Mouse (Mus musculus) gastrocnemius, adult 2 months (tissue): ENCODE measurements at regions not wholly inside any gene's neighbourhood (a gene's known extent, or its start where the extent isn't known, plus 50 kb on each side); places are given as distances from the start of the nearest gene placed in this dataset.

ENCODE experiments used
- DNase-seq: peaks from one replicate; pipeline ENCODE4 v3.0.0; 2022
- H3K27ac ChIP-seq: fragments of 200-600 bp; 2 replicates; pipeline ENCODE4 v1.8.1; 2022; ENCODE audit warnings: mild to moderate bottlenecking
- H3K4me3 ChIP-seq: fragments of 200-600 bp; 2 replicates; pipeline ENCODE4 v1.8.1; 2022; ENCODE audit warnings: mild to moderate bottlenecking, moderate library complexity
- CTCF ChIP-seq: fragments of 200-600 bp; IDR thresholded peaks from 2 replicates; pipeline ENCODE4 v1.8.1; 2022; ENCODE audit warnings: antibody characterized with exemption, mild to moderate bottlenecking, moderate library complexity
- intact Hi-C: fragments of 180-260 bp; cut with DNase I; formaldehyde crosslinking; loops from one replicate; pipeline ENCODE4 v1.15.1; 2025

DNA sequence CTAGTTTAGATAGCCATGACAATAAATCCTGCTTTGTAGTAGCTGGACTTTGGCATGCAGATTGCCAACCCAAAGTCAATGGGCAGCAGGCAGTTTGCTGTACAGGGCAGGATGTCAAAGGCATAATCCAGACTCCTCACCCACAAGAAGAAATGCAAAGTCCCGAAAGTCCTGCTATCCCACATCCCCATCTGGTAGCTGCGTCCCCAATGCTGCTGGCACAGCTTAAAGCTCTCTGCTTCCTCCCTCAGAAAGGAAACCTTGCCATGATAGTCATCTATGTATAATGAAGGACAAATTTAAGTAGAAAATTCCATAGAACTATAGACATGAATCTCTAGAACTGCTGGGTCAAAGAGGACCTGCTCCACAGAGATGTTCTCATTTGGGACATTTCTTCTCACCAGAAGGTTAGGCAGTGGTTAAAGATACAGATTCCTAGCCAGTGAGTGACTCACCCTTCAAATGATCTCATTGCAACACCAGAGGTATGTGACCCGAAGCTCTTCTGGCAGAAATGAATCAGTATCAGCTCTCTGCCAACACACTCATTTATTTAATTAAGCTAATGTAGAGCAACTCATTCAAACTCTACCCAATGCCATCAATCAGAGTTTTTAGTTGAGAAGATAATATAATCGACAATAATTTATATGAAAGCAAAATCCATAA, 217.3 kb upstream of the Tusc1 start:
- Histone ChIP-seq H3K27ac (no peak overlapping the region; the same call in 1 of the 2 replicates), H3K4me3 (no peak overlapping the region)
- no peak for TF ChIP-seq CTCF
- no peak for DNase-seq
- intact Hi-C loops = no loop called here

DNA sequence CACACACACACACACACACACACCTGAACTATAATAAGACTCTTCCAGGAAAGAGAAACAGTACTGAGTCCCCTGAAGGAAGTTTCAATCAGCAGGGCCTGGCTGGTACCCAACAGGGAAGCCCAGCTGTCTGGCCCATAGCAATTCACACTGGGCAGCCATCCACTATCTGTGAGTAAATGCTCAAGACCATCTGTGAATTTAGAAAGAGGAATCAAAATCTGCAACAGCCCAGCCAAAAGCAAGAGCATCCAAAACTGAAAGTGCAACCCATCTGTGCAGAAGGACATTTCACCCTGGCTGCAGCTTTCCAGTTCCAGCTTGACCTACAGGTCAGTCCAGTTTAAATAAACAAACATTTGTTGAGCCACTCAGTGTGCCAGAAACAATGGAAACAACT, 215.8 kb upstream of the Tusc1 start:
- H3K27ac ChIP-seq = peak overlapping the region; percentile 43
- intact Hi-C loops = no loop called here
- no peak overlapping the region for H3K4me3 ChIP-seq
- DNase-seq = peak; percentile 79
- TF ChIP-seq CTCF = no peak

DNA sequence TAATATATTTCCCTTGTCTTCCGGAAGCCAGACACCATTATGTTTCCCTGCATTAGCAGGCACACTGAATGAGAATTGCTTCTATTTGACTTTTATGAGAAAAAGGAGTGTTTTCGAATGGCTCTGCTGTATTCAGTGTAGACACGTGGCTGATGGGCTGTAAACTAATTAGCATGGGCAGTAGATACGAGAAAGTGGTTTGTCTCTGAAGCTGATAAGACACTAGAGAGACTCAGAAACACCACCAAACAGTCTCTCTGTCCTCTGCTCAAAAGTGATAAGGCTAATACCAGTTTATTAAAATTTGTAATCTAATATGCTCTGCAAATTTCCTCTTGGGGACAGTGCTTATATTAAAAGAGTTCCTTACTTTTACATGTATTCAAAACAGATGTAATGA, 205.3 kb upstream of the Tusc1 start:
- intact Hi-C loops = no loop called here
- no peak for TF ChIP-seq CTCF
- Histone ChIP-seq H3K4me3 (no peak overlapping the region), H3K27ac (no peak overlapping the region)
- no peak for DNase-seq

DNA sequence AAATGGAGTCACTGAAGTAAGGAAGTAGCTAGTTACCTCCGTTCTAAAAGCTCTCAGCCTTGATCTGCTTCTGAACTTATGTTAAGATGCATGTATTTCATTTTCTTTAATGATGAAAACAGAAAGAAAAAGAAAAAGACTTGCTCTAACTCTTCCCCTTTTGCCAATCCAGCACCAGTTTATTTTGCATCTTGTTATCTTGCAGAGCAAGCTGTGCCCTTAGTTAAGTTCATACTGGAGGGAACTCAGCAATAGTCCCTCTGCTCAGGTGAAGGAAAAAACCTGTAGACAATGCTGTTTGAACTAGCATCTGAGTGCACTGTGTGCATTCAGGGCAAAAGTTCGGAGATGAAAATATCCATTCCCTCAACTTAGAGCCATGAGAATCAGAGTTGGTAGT, 192.1 kb upstream of the Tusc1 start:
- DNase-seq = no peak
- no peak overlapping the region for H3K4me3 ChIP-seq
- H3K27ac ChIP-seq = no peak overlapping the region
- TF ChIP-seq CTCF = no peak
- intact Hi-C loops = no loop called here

DNA sequence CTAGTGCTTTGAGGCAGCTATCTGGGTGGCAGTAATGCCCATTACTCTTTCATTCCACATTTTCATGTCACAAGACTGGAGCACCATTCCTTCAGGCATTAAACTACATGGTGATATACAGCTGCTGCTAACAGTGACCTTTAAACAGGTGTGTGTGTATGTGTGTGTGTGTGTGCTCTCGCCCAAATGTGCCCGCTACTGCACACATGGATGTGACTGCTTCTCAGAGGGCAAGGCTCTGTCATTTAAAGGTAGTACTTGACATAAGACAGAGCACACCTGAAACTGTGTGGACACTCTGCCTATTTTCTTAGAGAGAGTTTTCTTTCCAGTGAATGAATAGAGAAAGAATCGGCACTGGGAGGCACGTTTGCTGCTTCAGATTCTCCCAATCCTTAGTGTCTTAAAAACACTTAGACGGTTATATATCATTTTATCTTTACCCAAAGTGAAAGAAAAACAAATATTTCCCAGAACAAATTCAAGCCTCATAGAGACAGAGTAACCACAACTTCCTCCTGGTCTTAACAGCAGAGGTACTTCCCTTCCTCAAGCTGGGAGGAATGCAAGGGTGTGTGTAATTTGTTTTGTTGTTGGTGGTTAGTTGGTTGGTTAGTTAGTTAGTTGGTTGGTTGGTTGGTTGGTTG, 185.3 kb upstream of the Tusc1 start:
- H3K4me3 ChIP-seq = no peak overlapping the region
- no peak for DNase-seq
- H3K27ac ChIP-seq = no peak overlapping the region
- TF ChIP-seq CTCF = no peak
- intact Hi-C loops = no loop called here

DNA sequence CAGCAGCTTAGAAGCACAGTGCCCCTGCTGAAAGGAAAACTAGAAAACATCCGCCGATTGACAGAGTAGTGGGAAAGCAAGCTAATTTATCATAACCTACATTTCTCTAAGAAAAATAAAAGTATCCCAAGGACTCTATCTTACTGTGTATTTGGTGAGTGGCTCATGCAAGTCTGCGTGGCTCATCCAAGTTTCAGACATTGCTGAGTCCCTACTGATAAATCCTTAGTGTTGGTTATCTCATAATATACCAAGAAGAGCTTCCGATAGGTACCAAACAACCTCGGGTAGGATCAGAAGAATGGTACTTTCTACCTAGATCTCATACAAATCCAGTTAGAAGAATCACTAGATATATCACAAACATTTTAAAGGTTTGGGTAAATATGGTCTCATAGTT, 183.6 kb upstream of the Tusc1 start:
- intact Hi-C loops = no loop called here
- no peak overlapping the region for H3K27ac ChIP-seq
- no peak for TF ChIP-seq CTCF
- no peak for DNase-seq
- no peak overlapping the region for H3K4me3 ChIP-seq

DNA sequence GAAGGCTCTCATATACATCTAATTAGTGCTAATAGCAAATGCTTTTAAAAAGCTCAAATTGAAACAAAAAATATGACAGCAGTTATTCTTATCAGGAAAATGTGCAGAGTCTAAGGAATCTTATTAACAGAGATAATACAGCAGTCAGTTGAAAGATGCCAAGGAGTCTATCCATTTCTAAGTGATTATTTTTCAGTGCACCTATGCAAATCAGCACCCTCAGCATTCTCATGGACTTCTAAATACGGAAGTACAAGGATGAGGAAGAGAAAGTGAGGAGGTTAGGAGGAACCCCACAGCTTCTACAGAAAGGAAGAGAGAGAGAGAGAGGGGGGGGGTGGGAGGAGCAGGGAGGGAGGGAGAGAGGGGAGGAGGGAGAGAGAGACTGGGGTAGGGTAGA, 175.5 kb upstream of the Tusc1 start:
- intact Hi-C loops = no loop called here
- Histone ChIP-seq H3K4me3 (no peak overlapping the region), H3K27ac (no peak overlapping the region)
- no peak for DNase-seq
- no peak for TF ChIP-seq CTCF

DNA sequence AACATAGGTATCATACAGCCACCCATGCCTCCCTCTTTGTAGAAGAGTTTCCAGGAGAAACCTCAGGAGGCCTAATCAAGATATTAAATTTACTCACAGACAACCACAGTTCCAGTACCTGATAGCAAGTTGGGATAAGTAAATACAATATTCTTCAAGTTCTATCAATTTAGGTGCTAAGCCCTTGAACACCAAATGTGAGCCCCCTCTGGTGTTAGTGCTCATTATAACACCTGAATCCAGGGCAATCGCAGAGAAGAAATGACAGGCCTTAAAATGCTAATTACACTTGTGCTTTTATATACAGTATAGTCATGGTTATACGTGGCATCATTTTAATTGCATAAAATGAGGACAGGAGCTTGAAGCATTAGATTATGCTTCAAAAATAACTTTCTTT, 161.6 kb upstream of the Tusc1 start:
- intact Hi-C loops = no loop called here
- no peak for TF ChIP-seq CTCF

DNA sequence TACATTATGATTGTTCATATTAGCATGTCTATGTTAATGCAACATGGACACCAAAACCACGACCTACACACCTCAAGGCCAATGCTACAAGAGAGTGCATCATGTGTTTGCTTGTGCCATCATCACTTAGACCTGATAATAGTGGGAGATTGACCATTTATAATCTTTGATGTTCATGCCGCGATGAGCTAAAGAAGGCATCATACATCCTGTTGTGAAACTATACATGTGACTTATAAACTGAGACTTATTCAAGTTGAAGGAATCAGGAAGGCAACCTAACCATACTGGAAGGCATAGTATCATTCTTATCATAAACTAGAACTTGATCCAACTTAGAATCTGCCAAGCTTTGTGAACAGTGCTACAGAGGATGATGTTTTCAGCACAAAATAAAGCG, 159.0 kb upstream of the Tusc1 start:
- no peak for DNase-seq
- Histone ChIP-seq H3K27ac (no peak overlapping the region), H3K4me3 (no peak overlapping the region)
- no peak for TF ChIP-seq CTCF
- intact Hi-C loops = no loop called here

More for the DNA sequence above, 161.6 kb upstream of the Tusc1 start:
- H3K4me3 ChIP-seq = no peak overlapping the region
- no peak overlapping the region for H3K27ac ChIP-seq
- no peak for DNase-seq

DNA sequence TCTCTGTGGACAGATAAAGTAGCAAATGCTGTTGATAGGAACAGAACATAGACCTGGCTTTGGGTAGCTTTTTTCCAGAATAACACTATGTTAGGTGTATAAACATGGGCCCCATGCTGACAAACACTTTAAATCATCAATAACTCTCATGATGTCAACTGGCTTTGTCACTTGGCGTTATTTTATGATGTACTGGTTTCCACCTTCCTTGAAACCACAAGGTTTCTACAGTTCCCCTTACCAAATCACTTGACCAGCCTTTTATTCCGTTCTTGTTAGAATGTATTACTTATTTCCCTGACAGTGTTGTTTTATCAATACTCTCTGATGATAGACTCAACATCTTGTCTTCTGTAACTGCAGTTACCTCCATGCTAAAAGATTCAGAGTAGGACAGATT, 158.6 kb upstream of the Tusc1 start:
- Histone ChIP-seq H3K4me3 (no peak overlapping the region), H3K27ac (no peak overlapping the region)
- intact Hi-C loops = no loop called here
- DNase-seq = no peak
- TF ChIP-seq CTCF = no peak

DNA sequence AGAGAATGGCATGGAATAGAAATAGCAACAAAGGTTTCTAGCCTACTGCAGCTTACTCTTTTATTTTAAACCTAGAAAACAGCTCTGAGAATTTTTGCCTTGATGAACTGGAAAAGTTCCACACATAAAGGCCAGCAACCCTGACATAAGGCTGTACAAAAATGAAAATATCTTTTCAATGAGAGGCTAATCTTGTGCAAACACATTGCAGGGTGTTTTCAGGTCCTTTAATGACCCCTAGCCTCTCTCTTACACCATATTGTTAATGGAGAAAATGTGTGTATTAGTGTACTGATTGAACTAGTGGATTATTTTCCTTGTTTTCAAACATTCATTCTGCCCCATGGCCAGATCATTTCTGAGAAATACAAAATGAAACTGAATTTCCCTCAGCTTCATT, 158.0 kb upstream of the Tusc1 start:
- DNase-seq = no peak
- H3K4me3 ChIP-seq = no peak overlapping the region
- no peak overlapping the region for H3K27ac ChIP-seq
- TF ChIP-seq CTCF = no peak
- intact Hi-C loops = no loop called here

DNA sequence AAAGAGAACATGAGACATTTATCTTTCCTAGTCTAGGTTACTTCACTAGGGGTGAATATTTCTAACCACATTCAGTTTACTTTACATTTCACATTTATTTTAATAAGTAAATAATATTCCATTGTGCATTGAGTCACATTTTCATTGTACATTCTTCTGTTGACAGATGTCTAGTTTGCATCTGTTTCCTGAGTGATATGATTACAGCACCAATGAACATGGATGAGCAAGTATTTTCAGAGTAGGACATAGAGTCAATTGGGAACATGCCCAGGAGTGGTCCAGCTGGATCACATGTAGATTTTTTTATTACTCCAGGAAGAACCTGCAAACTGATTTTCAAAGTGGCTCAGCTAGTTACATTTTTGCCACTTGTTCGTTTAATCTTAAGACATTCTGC, 153.3 kb upstream of the Tusc1 start:
- no peak for TF ChIP-seq CTCF
- H3K27ac ChIP-seq = no peak overlapping the region
- no peak for DNase-seq
- intact Hi-C loops = no loop called here
- no peak overlapping the region for H3K4me3 ChIP-seq

DNA sequence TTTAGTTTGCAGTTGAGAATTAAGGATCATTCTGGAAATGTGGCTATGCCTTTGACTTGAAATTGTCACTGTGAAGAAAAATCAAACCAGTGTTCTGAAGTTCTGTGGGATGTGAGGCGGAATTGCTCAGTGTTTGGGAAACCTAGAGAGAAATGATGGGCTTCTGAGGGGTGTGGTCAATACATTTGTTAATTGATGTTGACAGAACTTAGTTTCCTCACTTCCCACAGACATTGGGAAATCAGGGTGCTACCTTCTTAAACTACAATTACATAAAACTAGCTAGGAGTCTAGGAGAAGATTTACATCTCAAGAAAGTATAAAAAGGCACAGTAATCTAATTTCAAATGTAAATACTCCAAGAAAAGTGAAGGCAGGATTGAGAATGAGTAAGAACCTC, 151.1 kb upstream of the Tusc1 start:
- no peak overlapping the region for H3K4me3 ChIP-seq
- H3K27ac ChIP-seq = no peak overlapping the region
- no peak for DNase-seq
- TF ChIP-seq CTCF = no peak
- intact Hi-C loops = no loop called here

DNA sequence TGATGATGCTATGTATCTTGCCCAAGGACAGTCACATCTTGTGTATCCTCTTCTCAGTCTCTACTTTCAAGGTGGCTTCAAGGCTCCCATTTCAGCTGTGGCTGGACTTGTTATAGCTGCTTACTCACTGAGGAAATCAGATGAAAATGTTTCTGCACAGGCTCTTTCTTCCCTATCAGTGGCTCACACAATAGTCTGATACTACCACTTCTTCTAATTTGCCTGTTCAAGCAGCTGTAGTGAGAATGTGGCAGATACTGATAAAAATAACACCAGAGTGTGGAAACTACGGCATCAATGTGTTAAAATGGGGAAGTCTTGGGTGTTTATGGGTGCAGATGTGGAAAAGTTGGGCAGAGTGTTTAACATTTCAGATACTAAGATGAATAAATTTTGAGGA, 145.9 kb upstream of the Tusc1 start:
- H3K4me3 ChIP-seq = no peak overlapping the region
- TF ChIP-seq CTCF = no peak
- DNase-seq = no peak
- intact Hi-C loops = no loop called here
- H3K27ac ChIP-seq = no peak overlapping the region
